Mouse (Mus musculus): ENCODE data around the gene H2-M10.3. TPM values are rescaled to one million over a fixed set of nuclear protein-coding genes. Genes with fewer than 3 reads are reported as not detected.

Gene H2-M10.3
- total and polyA plus RNA-seq, 3 experiments: not detected

Other genes with a start within 250 kb of the H2-M10.3 start
- not detected in 2 replicates for gene Gm19684, start 246.7 kb downstream of the H2-M10.3 start, total RNA-seq (2012; rRNA removed)
- not detected for gene Gm19684, start 246.7 kb downstream of the H2-M10.3 start, polyA plus RNA-seq (2012; ENCODE audit: insufficient read depth in 1 of 2, insufficient read length in 2 of 2, low read depth in 1 of 2, low replicate concordance in 2 of 2, missing spikeins in 1 of 2)
- gene Gm7030, start 239.0 kb downstream of the H2-M10.3 start, total RNA-seq (2012; rRNA removed): not detected in 2 replicates
- not detected for gene Gm7030, start 239.0 kb downstream of the H2-M10.3 start, polyA plus RNA-seq (2012; ENCODE audit: insufficient read depth in 1 of 2, insufficient read length in 2 of 2, low read depth in 1 of 2, low replicate concordance in 2 of 2, missing spikeins in 1 of 2)
- gene Gm8909, start 199.9 kb downstream of the H2-M10.3 start, total RNA-seq (2012; rRNA removed): not detected in 2 replicates
- 1 to 10 TPM in 1 of 2 experiments, not detected in 1; 3.0 TPM for gene Gm8909, start 199.9 kb downstream of the H2-M10.3 start, polyA plus RNA-seq (2012; ENCODE audit: insufficient read depth in 1 of 2, insufficient read length in 2 of 2, low read depth in 1 of 2, low replicate concordance in 2 of 2, missing spikeins in 1 of 2)
- gene H2-T3, start 178.1 kb downstream of the H2-M10.3 start, total RNA-seq (2012; rRNA removed): not detected in 2 replicates
- gene H2-T3, start 178.1 kb downstream of the H2-M10.3 start, polyA plus RNA-seq (2012; ENCODE audit: insufficient read depth in 1 of 2, insufficient read length in 2 of 2, low read depth in 1 of 2, low replicate concordance in 2 of 2, missing spikeins in 1 of 2): not detected
- 57.8 and 63.8 TPM in 2 replicates for gene Rpp21, start 110.3 kb downstream of the H2-M10.3 start, total RNA-seq (2012; rRNA removed)
- gene Rpp21, start 110.3 kb downstream of the H2-M10.3 start, polyA plus RNA-seq (2012; ENCODE audit: insufficient read depth in 1 of 2, insufficient read length in 2 of 2, low read depth in 1 of 2, low replicate concordance in 2 of 2, missing spikeins in 1 of 2): 100 to 1,000 TPM in 1 of 2 experiments, not detected in 1; 116 TPM
- gene Trim39, start 96.2 kb downstream of the H2-M10.3 start, total RNA-seq (2012; rRNA removed): 9.4 and 13.5 TPM in 2 replicates
- 10 to 100 TPM in 1 of 2 experiments, not detected in 1; 16.0 TPM for gene Trim39, start 96.2 kb downstream of the H2-M10.3 start, polyA plus RNA-seq (2012; ENCODE audit: insufficient read depth in 1 of 2, insufficient read length in 2 of 2, low read depth in 1 of 2, low replicate concordance in 2 of 2, missing spikeins in 1 of 2)
- gene H2-M10.2, start 81.9 kb downstream of the H2-M10.3 start, total RNA-seq (2012; rRNA removed): not detected in 2 replicates
- not detected for gene H2-M10.2, start 81.9 kb downstream of the H2-M10.3 start, polyA plus RNA-seq (2012; ENCODE audit: insufficient read depth in 1 of 2, insufficient read length in 2 of 2, low read depth in 1 of 2, low replicate concordance in 2 of 2, missing spikeins in 1 of 2)
- not detected in 2 replicates for gene H2-M10.1, start 42.3 kb downstream of the H2-M10.3 start, total RNA-seq (2012; rRNA removed)
- not detected for gene H2-M10.1, start 42.3 kb downstream of the H2-M10.3 start, polyA plus RNA-seq (2012; ENCODE audit: insufficient read depth in 1 of 2, insufficient read length in 2 of 2, low read depth in 1 of 2, low replicate concordance in 2 of 2, missing spikeins in 1 of 2)
- gene H2-M10.4, start 93.9 kb upstream of the H2-M10.3 start, total RNA-seq (2012; rRNA removed): not detected in 2 replicates
- not detected for gene H2-M10.4, start 93.9 kb upstream of the H2-M10.3 start, polyA plus RNA-seq (2012; ENCODE audit: insufficient read depth in 1 of 2, insufficient read length in 2 of 2, low read depth in 1 of 2, low replicate concordance in 2 of 2, missing spikeins in 1 of 2)
- not detected in 2 replicates for gene H2-M11, start 178.7 kb upstream of the H2-M10.3 start, total RNA-seq (2012; rRNA removed)
- gene H2-M11, start 178.7 kb upstream of the H2-M10.3 start, polyA plus RNA-seq (2012; ENCODE audit: insufficient read depth in 1 of 2, insufficient read length in 2 of 2, low read depth in 1 of 2, low replicate concordance in 2 of 2, missing spikeins in 1 of 2): not detected

Measured in MEL (cell line).